In the genomic region with DNA sequence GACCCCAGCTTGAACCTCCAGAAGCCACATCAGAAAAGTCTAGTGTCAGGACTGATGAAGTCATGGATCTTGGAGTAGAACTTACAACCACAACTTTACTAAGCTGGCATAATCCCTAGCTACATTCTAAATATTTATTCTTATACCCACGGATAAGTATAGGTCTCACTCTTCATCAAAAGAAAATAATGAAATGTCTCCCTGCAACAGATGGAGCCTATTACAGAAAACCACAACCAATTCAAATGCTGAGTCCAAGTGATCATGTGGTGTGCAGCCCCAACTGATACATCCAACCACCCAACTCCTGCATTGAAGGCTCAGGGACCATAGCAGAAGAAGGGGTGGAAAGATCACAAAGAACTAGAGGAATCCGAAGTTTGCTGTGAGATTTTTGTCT, we compare ENCODE assay signal across 20 mouse cellular contexts.
"Had no signal": no experiment of that assay in that cellular context is flagged by ENCODE, and none has a peak within 500 bp of the region (broad histone marks: within the 10 kb centered on the region; RNA-seq: fewer than 3 reads in every experiment).

No protein-coding gene starts in this region.

- H3K4me2 ChIP-seq: lung, embryonic 15.5 days; midbrain, embryonic 11.5 days; neural tube, embryonic 13.5 days; neural tube, embryonic 15.5 days; stomach, embryonic 15.5 days had no signal

- H3K4me1 ChIP-seq: lung, embryonic 15.5 days; megakaryocyte, embryonic 14.5 days; neural tube, embryonic 13.5 days; neural tube, embryonic 15.5 days; stomach, embryonic 15.5 days had no signal

- ATAC-seq: lung, postnatal 0 days; midbrain, embryonic 16.5 days had no signal

- H3K27ac ChIP-seq: lung, embryonic 15.5 days; macrophage; neural tube, embryonic 13.5 days; neural tube, embryonic 15.5 days; stomach, embryonic 15.5 days; stomach, postnatal 0 days had no signal

- H3K36me3 ChIP-seq: lung, embryonic 15.5 days; neural tube, embryonic 13.5 days; neural tube, embryonic 15.5 days; stomach, embryonic 15.5 days had no signal

- H3K9ac ChIP-seq: lung, embryonic 15.5 days; neural tube, embryonic 13.5 days; neural tube, embryonic 15.5 days; stomach, embryonic 15.5 days had no signal

- H3K9me3 ChIP-seq: lung, embryonic 15.5 days; neural tube, embryonic 13.5 days; neural tube, embryonic 15.5 days; stomach, embryonic 15.5 days had no signal

- DNase-seq: lung, adult 18-20 months; lung, postnatal 14 days; lung, postnatal 36 days; midbrain, embryonic 14.5 days; retina, postnatal 1 day; right cerebral cortex, adult 18-20 months; thymus, adult 2 months; thymus, postnatal 25 days; thymus, postnatal 4 days had no signal

- H3K4me3 ChIP-seq: lung, embryonic 15.5 days; megakaryocyte, embryonic 14.5 days; myocyte; neural tube, embryonic 13.5 days; neural tube, embryonic 15.5 days; stomach, embryonic 15.5 days had no signal

- H3K27me3 ChIP-seq: lung, embryonic 15.5 days; neural tube, embryonic 13.5 days; neural tube, embryonic 15.5 days; stomach, embryonic 15.5 days had no signal
